Mouse (Mus musculus) ovary, postnatal 14 days (tissue): ENCODE results near the gene Tcea3.

Source experiments
- DNase-seq: peaks from one replicate; pipeline ENCODE4 v3.0.0; 2022; ENCODE audit warnings: low spot score

The Tcea3 gene

GRCm38 (mm10) chr4:136324226-136324625 is 76.7 kb downstream of the Tcea3 start:
- no peak for DNase-seq
